Mouse (Mus musculus) MEL (cell line): ENCODE measurements around the gene Exosc1. TPM values are rescaled to one million over a fixed set of nuclear protein-coding genes. Genes with fewer than 3 reads are reported as not detected.

Source experiments
- DNase-seq: peaks from one replicate; pipeline ENCODE4 v3.0.0; 2011; ENCODE audit warnings: low read depth, low spot score
- H3K27ac ChIP-seq: 2 replicates; pipeline ENCODE4 v1.5.1; 2012; ENCODE audit warnings: low read depth, mild to moderate bottlenecking, control low read depth, low read length, moderate library complexity; ENCODE audit not compliant: control insufficient read depth
- H3K27me3 ChIP-seq, 2 experiments: fragments of 150-350 bp in 1 of 2; sonication (generic) in 1 of 2; 2 replicates each; pipeline ENCODE4 v1.6.1; 2012; ENCODE audit warnings: low read length in 2 of 2, mild to moderate bottlenecking in 2 of 2, improper control_type of control experiment in 1 of 2, moderate library complexity in 1 of 2; ENCODE audit not compliant: insufficient read depth in 2 of 2, control insufficient read depth in 1 of 2
- H3K36me3 ChIP-seq, 2 experiments: 2 replicates each; pipeline ENCODE4 v1.6.1; 2012 to 2014; ENCODE audit warnings: low read length in 2 of 2, improper control_type of control experiment in 1 of 2, inconsistent platforms in 1 of 2, mild to moderate bottlenecking in 1 of 2; ENCODE audit not compliant: insufficient read depth in 2 of 2, control insufficient read depth in 1 of 2
- H3K4me1 ChIP-seq, 2 experiments: fragments of 150-350 bp in 1 of 2; sonication (generic) in 1 of 2; 2 replicates each; pipeline ENCODE4 v1.6.1; 2012; ENCODE audit warnings: low read length in 2 of 2, improper control_type of control experiment in 1 of 2, mild to moderate bottlenecking in 1 of 2; ENCODE audit not compliant: insufficient read depth in 2 of 2, control insufficient read depth in 1 of 2
- H3K4me3 ChIP-seq, 2 experiments: fragments of 150-350 bp in 1 of 2; sonication (generic) in 1 of 2; 2 replicates each; pipeline ENCODE4 v1.5.1; 2012; ENCODE audit warnings: low read depth in 2 of 2, low read length in 2 of 2, mild to moderate bottlenecking in 2 of 2, moderate library complexity in 2 of 2, control low read depth in 1 of 2, improper control_type of control experiment in 1 of 2; ENCODE audit not compliant: control insufficient read depth in 1 of 2, insufficient read depth in 1 of 2
- H3K79me2 ChIP-seq: 2 replicates; pipeline ENCODE4 v1.6.1; 2012; ENCODE audit warnings: mild to moderate bottlenecking, low read length, moderate library complexity; ENCODE audit not compliant: control insufficient read depth, poor library complexity, insufficient read depth
- H3K9ac ChIP-seq: 2 replicates; pipeline ENCODE4 v1.6.1; 2012; ENCODE audit warnings: low read depth, mild to moderate bottlenecking, control low read depth, low read length, moderate library complexity; ENCODE audit not compliant: control insufficient read depth, poor library complexity, severe bottlenecking
- H3K9me3 ChIP-seq: fragments of 150-350 bp; sonication (generic); replicated peaks from 2 replicates; pipeline ENCODE4 v1.6.1; 2012; ENCODE audit warnings: mild to moderate bottlenecking, low read length, improper control_type of control experiment, moderate library complexity; ENCODE audit not compliant: insufficient read depth
- BHLHE40 ChIP-seq: IDR thresholded peaks from 2 replicates; pipeline ENCODE4 v1.6.1; 2012; ENCODE audit warnings: low read depth, mild to moderate bottlenecking, inconsistent platforms, low read length, improper control_type of control experiment, borderline replicate concordance
- CHD1 ChIP-seq: IDR thresholded peaks from 2 replicates; pipeline ENCODE4 v1.6.1; 2012; ENCODE audit warnings: low read depth, mild to moderate bottlenecking, inconsistent platforms, low read length, improper control_type of control experiment
- CTCF ChIP-seq, 3 experiments: IDR thresholded peaks in 2 of 3; conservative IDR thresholded peaks in 1 of 3; 2 replicates each; pipeline ENCODE4 v1.5.1; 2011 to 2012; ENCODE audit warnings: low read length in 3 of 3, low read depth in 2 of 3, mild to moderate bottlenecking in 2 of 3, improper control_type of control experiment in 1 of 3, inconsistent platforms in 1 of 3, mixed read lengths in 1 of 3, moderate library complexity in 1 of 3; ENCODE audit not compliant: control insufficient read depth in 1 of 3, insufficient read depth in 1 of 3, poor library complexity in 1 of 3, severe bottlenecking in 1 of 3
- EP300 ChIP-seq, 2 experiments: IDR thresholded peaks; 2 replicates each; pipeline ENCODE4 v1.6.1; 2011; ENCODE audit warnings: improper control_type of control experiment in 2 of 2, low read length in 2 of 2, low read depth in 1 of 2, mild to moderate bottlenecking in 1 of 2
- GABPA ChIP-seq: IDR thresholded peaks from 2 replicates; pipeline ENCODE4 v1.6.1; 2012; ENCODE audit warnings: low read depth, mild to moderate bottlenecking, inconsistent platforms, low read length, improper control_type of control experiment, moderate library complexity
- HCFC1 ChIP-seq: IDR thresholded peaks from 2 replicates; pipeline ENCODE4 v1.6.1; 2012; ENCODE audit warnings: low read depth, mild to moderate bottlenecking, inconsistent platforms, low read length, improper control_type of control experiment, moderate library complexity
- JUND ChIP-seq: IDR thresholded peaks from 2 replicates; pipeline ENCODE4 v1.6.1; 2011; ENCODE audit warnings: low read depth, mild to moderate bottlenecking, improper control_type of control experiment, low read length
- KAT2A ChIP-seq: conservative IDR thresholded peaks from 2 replicates; pipeline ENCODE4 v1.6.1; 2012; ENCODE audit warnings: low read depth, low read length, improper control_type of control experiment, inconsistent platforms
- MAX ChIP-seq: IDR thresholded peaks from 2 replicates; pipeline ENCODE4 v1.6.1; 2011; ENCODE audit warnings: low read length, improper control_type of control experiment
- MAZ ChIP-seq: IDR thresholded peaks from 2 replicates; pipeline ENCODE4 v1.6.1; 2012; ENCODE audit warnings: low read depth, mild to moderate bottlenecking, inconsistent platforms, low read length, improper control_type of control experiment
- NELFE ChIP-seq: IDR thresholded peaks from 2 replicates; pipeline ENCODE4 v1.6.1; 2011; ENCODE audit warnings: low read depth, low read length, improper control_type of control experiment
- NRF1 ChIP-seq: IDR thresholded peaks from 2 replicates; pipeline ENCODE4 v1.6.1; 2014; ENCODE audit warnings: low read depth, mild to moderate bottlenecking, inconsistent platforms, low read length, improper control_type of control experiment, moderate library complexity; ENCODE audit not compliant: poor library complexity, insufficient read depth, severe bottlenecking
- POLR2AphosphoS2 ChIP-seq: IDR thresholded peaks from 2 replicates; pipeline ENCODE4 v1.6.1; 2011; ENCODE audit warnings: low read length, improper control_type of control experiment
- RCOR1 ChIP-seq: IDR thresholded peaks from 2 replicates; pipeline ENCODE4 v1.6.1; 2012; ENCODE audit warnings: low read depth, mild to moderate bottlenecking, inconsistent platforms, low read length, improper control_type of control experiment
- TAL1 ChIP-seq: IDR thresholded peaks from 2 replicates; pipeline ENCODE4 v1.6.1; 2012; ENCODE audit warnings: mild to moderate bottlenecking, inconsistent platforms, low read length, moderate library complexity, mixed read lengths
- TCF12 ChIP-seq: IDR thresholded peaks from 2 replicates; pipeline ENCODE4 v1.6.1; 2014; ENCODE audit warnings: low read depth, mild to moderate bottlenecking, inconsistent platforms, low read length, improper control_type of control experiment, moderate library complexity
- UBTF ChIP-seq: IDR thresholded peaks from 2 replicates; pipeline ENCODE4 v1.6.1; 2012; ENCODE audit warnings: low read depth, mild to moderate bottlenecking, inconsistent platforms, low read length, improper control_type of control experiment, moderate library complexity, borderline replicate concordance; ENCODE audit not compliant: insufficient read depth
- USF2 ChIP-seq, 2 experiments: IDR thresholded peaks; 2 replicates each; pipeline ENCODE4 v1.6.1; 2011 to 2012; ENCODE audit warnings: improper control_type of control experiment in 2 of 2, low read length in 2 of 2, borderline replicate concordance in 1 of 2, inconsistent platforms in 1 of 2, low read depth in 1 of 2, mild to moderate bottlenecking in 1 of 2; ENCODE audit not compliant: insufficient read depth in 1 of 2
- ZC3H11A ChIP-seq: IDR thresholded peaks from 2 replicates; pipeline ENCODE4 v1.6.1; 2012; ENCODE audit warnings: low read depth, mild to moderate bottlenecking, inconsistent platforms, low read length, improper control_type of control experiment
- ZMIZ1 ChIP-seq: IDR thresholded peaks from 2 replicates; pipeline ENCODE4 v1.6.1; 2012; ENCODE audit warnings: low read depth, mild to moderate bottlenecking, inconsistent platforms, low read length, improper control_type of control experiment, moderate library complexity
- ZNF384 ChIP-seq: IDR thresholded peaks from 2 replicates; pipeline ENCODE4 v1.6.1; 2012; ENCODE audit warnings: low read depth, mild to moderate bottlenecking, inconsistent platforms, low read length, improper control_type of control experiment
- polyA plus RNA-seq, 2 experiments: library from polyadenylated mRNA; stranded (reverse) in 1 of 2; unstranded in 1 of 2; fragments of >175 nt in 1 of 2; fragments of >200 nt in 1 of 2; gene quantifications; 2 replicates each; pipeline versions ENCODE4 v1.2.1 to v1.2.4; 2012; ENCODE audit warnings: low replicate concordance in 2 of 2, low read depth in 1 of 2; ENCODE audit not compliant: insufficient read length in 2 of 2, insufficient read depth in 1 of 2, missing spikeins in 1 of 2
- total RNA-seq: library from RNA; depleted of rRNA; stranded (reverse); fragments of 300-350 nt; gene quantifications from 2 replicates; pipeline ENCODE4 v1.2.3, GENCODE M21; 2012

The Exosc1 gene
- total and polyA plus RNA-seq, 3 experiments = 118 to 390 (median 162) TPM

- Histone ChIP-seq H3K79me2 (peaks cover 10% of the 10 kb centered on the region), H3K4me3 (no peak overlapping the region), H3K9ac (no peak overlapping the region), H3K4me1 (no peaks in the 10 kb centered on the region; a peak in 1 of 4 replicates), H3K27ac (no peak overlapping the region), H3K36me3 (peaks cover 0 to 28% of the 10 kb centered on the region in 2 experiments; a peak in 2 of 4 replicates), H3K27me3 (no peaks in the 10 kb centered on the region), H3K9me3 (no peaks in the 10 kb centered on the region)
- TF ChIP-seq TCF12 (no peak), BHLHE40 (no peak), CHD1 (no peak), MAZ (no peak), UBTF (no peak), KAT2A (no peak), JUND (no peak), RCOR1 (no peak), HCFC1 (no peak), MAX (no peak), GABPA (no peak), EP300 (IDR thresholded peaks at IDR 0.05; ENCODE audit: low read depth in 1 of 2, low read length in 2 of 2) (no peak), ZC3H11A (no peak), USF2 (IDR thresholded peaks at IDR 0.05; ENCODE audit: borderline replicate concordance in 1 of 2, insufficient read depth in 1 of 2, low read depth in 1 of 2, low read length in 2 of 2) (no peak)
- no peak for DNase-seq
These were observed 36.4 kb upstream of the Exosc1 start for GRCm38 (mm10) chr19:41969618-41970017.

- no peak for DNase-seq
- H3K36me3 ChIP-seq = peaks cover 0 to 17% of the 10 kb centered on the region in 2 experiments; a peak in 2 of 4 replicates
- H3K9me3 ChIP-seq = no peaks in the 10 kb centered on the region
- H3K27ac ChIP-seq = no peak overlapping the region
- H3K79me2 ChIP-seq = no peaks in the 10 kb centered on the region
- H3K4me1 ChIP-seq = no peaks in the 10 kb centered on the region
- TF ChIP-seq ZNF384 (no peak), NRF1 (no peak), NELFE (no peak), TAL1 (no peak), CHD1 (no peak), ZMIZ1 (no peak), MAX (no peak), UBTF (no peak), CTCF (IDR thresholded peaks at IDR 0.05 in 2 of 3, conservative IDR thresholded peaks at IDR 0.05 in 1 of 3; ENCODE audit: control insufficient read depth in 1 of 3, insufficient read depth in 1 of 3, low read depth in 2 of 3, low read length in 3 of 3, poor library complexity in 1 of 3, severe bottlenecking in 1 of 3) (no peak), POLR2AphosphoS2 (no peak)
- H3K4me3 ChIP-seq = no peak overlapping the region
- H3K9ac ChIP-seq = no peak overlapping the region
- H3K27me3 ChIP-seq = no peaks in the 10 kb centered on the region
These were observed 20.4 kb upstream of the Exosc1 start for GRCm38 (mm10) chr19:41953574-41953973.
